Mouse (Mus musculus) liver, adult 2 months (tissue): Measurements from ENCODE around the gene Gm20716. TPM values are rescaled to one million over a fixed set of nuclear protein-coding genes. Genes with fewer than 3 reads are reported as not detected.

Source experiments
- DNase-seq: peaks from one replicate; pipeline ENCODE4 v3.0.0-alpha.2; 2011; ENCODE audit warnings: low read depth, low spot score; ENCODE audit errors: extremely low read depth
- H3K27ac ChIP-seq: fragments of 200-500 bp; replicated peaks from 2 replicates; pipeline ENCODE4 v1.5.1; 2012; ENCODE audit warnings: low read depth, mild to moderate bottlenecking, control low read depth, inconsistent platforms, low read length; ENCODE audit not compliant: insufficient read depth
- H3K27me3 ChIP-seq: fragments of 200-500 bp; 2 replicates; pipeline ENCODE4 v1.6.1; 2012; ENCODE audit warnings: mild to moderate bottlenecking, moderate library complexity, low read length, inconsistent platforms; ENCODE audit not compliant: control insufficient read depth, insufficient read depth
- H3K36me3 ChIP-seq: fragments of 200-500 bp; 2 replicates; pipeline ENCODE4 v1.6.1; 2012; ENCODE audit warnings: low read length, inconsistent platforms; ENCODE audit not compliant: control insufficient read depth, insufficient read depth
- H3K4me1 ChIP-seq: fragments of 200-500 bp; 2 replicates; pipeline ENCODE4 v1.6.1; 2011; ENCODE audit warnings: low read length; ENCODE audit not compliant: control insufficient read depth, insufficient read depth
- H3K4me3 ChIP-seq: fragments of 200-500 bp; 2 replicates; pipeline ENCODE4 v1.5.1; 2011; ENCODE audit warnings: low read depth, mild to moderate bottlenecking, control low read depth, low read length, moderate library complexity; ENCODE audit not compliant: insufficient read depth
- H3K79me2 ChIP-seq: fragments of 200-500 bp; 2 replicates; pipeline ENCODE4 v1.6.1; 2012; ENCODE audit warnings: inconsistent platforms, mild to moderate bottlenecking, low read length, moderate library complexity; ENCODE audit not compliant: control insufficient read depth, insufficient read depth
- H3K9ac ChIP-seq: fragments of 200-500 bp; 2 replicates; pipeline ENCODE4 v1.6.1; 2012; ENCODE audit warnings: low read depth, mild to moderate bottlenecking, control low read depth, inconsistent platforms, low read length
- CTCF ChIP-seq: fragments of 200-500 bp; IDR thresholded peaks from 2 replicates; pipeline ENCODE4 v1.5.1; 2011; ENCODE audit warnings: low read depth, low read length, control low read depth
- POLR2A ChIP-seq: fragments of 200-500 bp; IDR thresholded peaks from 2 replicates; pipeline ENCODE4 v1.6.1; 2011; ENCODE audit warnings: low read length, control low read depth; ENCODE audit not compliant: insufficient read depth; ENCODE audit errors: extremely low read depth
- WGBS: fragments of 180-500 bp; shearing (Covaris S2); methylation state at CpG from one replicate; pipeline ENCODE4 v1.1.7; 2018; 5-methylcytosine and 5-hydroxymethylcytosine counted together
- polyA plus RNA-seq: library from polyadenylated mRNA; depleted of rRNA; stranded (reverse); fragments of >200 nt; gene quantifications from 2 replicates; pipeline ENCODE4 v1.2.3, GENCODE M21; 2012
- total RNA-seq: library from RNA; depleted of rRNA; stranded (reverse); fragments of >200 nt; gene quantifications from 2 replicates; pipeline ENCODE4 v1.2.3, GENCODE M21; 2014

Gm20716 gene
- total and polyA plus RNA-seq, 2 experiments = 2.3 to 26.4 TPM

- no peak for DNase-seq
- Histone ChIP-seq H3K9ac (no peak overlapping the region), H3K27me3 (no peaks in the 10 kb centered on the region), H3K27ac (no peak overlapping the region), H3K4me3 (no peak overlapping the region), H3K4me1 (peaks cover 9% of the 10 kb centered on the region), H3K79me2 (peaks cover 65% of the 10 kb centered on the region; the same call in 1 of the 2 replicates), H3K36me3 (peaks cover 17% of the 10 kb centered on the region)
- 87% methylated on average over 2 of the region's 2 CpGs for WGBS
- TF ChIP-seq CTCF (no peak), POLR2A (no peak)
Observed at GRCm38 (mm10) chr2:168191856-168192255, 38.3 kb downstream of the Gm20716 start.

GRCm38 (mm10) chr2:168175946-168176345 lies 54.2 kb downstream of the Gm20716 start:
- Histone ChIP-seq H3K79me2 (no peaks in the 10 kb centered on the region), H3K9ac (no peak overlapping the region), H3K27me3 (no peaks in the 10 kb centered on the region), H3K4me1 (no peaks in the 10 kb centered on the region), H3K4me3 (no peak overlapping the region), H3K36me3 (peaks cover 6% of the 10 kb centered on the region), H3K27ac (no peak overlapping the region)
- WGBS = 59% methylated on average over 7 of the region's 7 CpGs
- DNase-seq = no peak
- TF ChIP-seq CTCF (no peak), POLR2A (no peak)

- TF ChIP-seq POLR2A = 0 out of 2 replicates have a peak, but pooled peaks have one; percentile 3
- no peak for TF ChIP-seq CTCF
- H3K79me2 ChIP-seq = no peaks in the 10 kb centered on the region
- H3K27me3 ChIP-seq = no peaks in the 10 kb centered on the region
- peaks cover 9% of the 10 kb centered on the region for H3K4me1 ChIP-seq
- peak overlapping the region; percentile 52 for H3K27ac ChIP-seq
- no peaks in the 10 kb centered on the region for H3K36me3 ChIP-seq
- peak overlapping the region; percentile 57 for H3K4me3 ChIP-seq
- 5% methylated on average over 13 of the region's 13 CpGs for WGBS
- DNase-seq = peak; percentile 96
- peak overlapping the region; percentile 48 for H3K9ac ChIP-seq
Observed at GRCm38 (mm10) chr2:168170167-168170685, 59.9 kb downstream of the Gm20716 start.

- DNase-seq = no peak
- TF ChIP-seq CTCF (no peak), POLR2A (no peak)
- Histone ChIP-seq H3K4me3 (peak overlapping the region; percentile 57), H3K9ac (peak overlapping the region; percentile 48), H3K36me3 (no peaks in the 10 kb centered on the region), H3K27me3 (no peaks in the 10 kb centered on the region), H3K27ac (peak overlapping the region; percentile 52), H3K79me2 (no peaks in the 10 kb centered on the region), H3K4me1 (peaks cover 9% of the 10 kb centered on the region)
- 11% methylated on average over 9 of the region's 9 CpGs for WGBS
Observed at GRCm38 (mm10) chr2:168169800-168170113, 60.4 kb downstream of the Gm20716 start.

GRCm38 (mm10) chr2:168168892-168169799 lies 61.0 kb downstream of the Gm20716 start:
- H3K36me3 ChIP-seq = no peaks in the 10 kb centered on the region
- no peaks in the 10 kb centered on the region for H3K27me3 ChIP-seq
- H3K27ac ChIP-seq = peak overlapping the region; percentile 52
- no peaks in the 10 kb centered on the region for H3K79me2 ChIP-seq
- TF ChIP-seq POLR2A (no peak), CTCF (no peak)
- peak overlapping the region; percentile 48 for H3K9ac ChIP-seq
- 37% methylated on average over 9 of the region's 9 CpGs for WGBS
- peaks cover 9% of the 10 kb centered on the region for H3K4me1 ChIP-seq
- DNase-seq = peak; percentile 54
- H3K4me3 ChIP-seq = 0 out of 2 replicates have a peak overlapping the region, but pooled peaks have one; percentile 57

GRCm38 (mm10) chr2:168167781-168168180 lies 62.4 kb downstream of the Gm20716 start:
- H3K36me3 ChIP-seq = no peaks in the 10 kb centered on the region
- H3K27me3 ChIP-seq = no peaks in the 10 kb centered on the region
- H3K4me1 ChIP-seq = peaks cover 9% of the 10 kb centered on the region
- 85% methylated on average over 3 of the region's 3 CpGs for WGBS
- no peak overlapping the region for H3K4me3 ChIP-seq
- no peak overlapping the region for H3K9ac ChIP-seq
- DNase-seq = no peak
- no peak overlapping the region for H3K27ac ChIP-seq
- TF ChIP-seq CTCF (no peak), POLR2A (no peak)
- no peaks in the 10 kb centered on the region for H3K79me2 ChIP-seq
